Mouse (Mus musculus) retina, postnatal 7 days (tissue): Measurements from ENCODE around the gene Capn8.
A peak's percentile ranks its signal among the peaks of the same experiment; 100 is the strongest.

Source experiments
- DNase-seq: peaks from one replicate; pipeline ENCODE4 v3.0.0-alpha.2; 2012; ENCODE audit warnings: low read depth, low spot score

Capn8 gene

DNA sequence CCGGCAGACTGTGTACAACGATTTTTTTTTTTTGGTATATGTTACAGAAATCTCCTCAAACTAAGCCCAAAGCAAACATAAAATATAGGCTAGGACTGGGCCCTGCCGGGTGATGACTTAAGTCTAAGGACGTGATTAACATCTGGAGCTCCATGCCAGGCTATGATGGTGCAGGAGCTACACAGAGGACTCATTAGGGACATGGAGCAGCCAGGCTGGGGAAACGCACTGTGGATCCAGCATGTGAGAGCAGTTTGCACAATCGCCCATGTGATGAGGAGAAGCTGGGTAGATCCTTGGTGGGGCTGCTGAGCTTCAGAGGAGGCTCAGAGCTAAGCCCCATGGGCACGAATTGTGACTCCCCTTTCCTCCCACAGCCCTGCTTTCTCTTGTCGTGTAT is 14.0 kb upstream of the Capn8 start:
- DNase-seq, result no peak

DNA sequence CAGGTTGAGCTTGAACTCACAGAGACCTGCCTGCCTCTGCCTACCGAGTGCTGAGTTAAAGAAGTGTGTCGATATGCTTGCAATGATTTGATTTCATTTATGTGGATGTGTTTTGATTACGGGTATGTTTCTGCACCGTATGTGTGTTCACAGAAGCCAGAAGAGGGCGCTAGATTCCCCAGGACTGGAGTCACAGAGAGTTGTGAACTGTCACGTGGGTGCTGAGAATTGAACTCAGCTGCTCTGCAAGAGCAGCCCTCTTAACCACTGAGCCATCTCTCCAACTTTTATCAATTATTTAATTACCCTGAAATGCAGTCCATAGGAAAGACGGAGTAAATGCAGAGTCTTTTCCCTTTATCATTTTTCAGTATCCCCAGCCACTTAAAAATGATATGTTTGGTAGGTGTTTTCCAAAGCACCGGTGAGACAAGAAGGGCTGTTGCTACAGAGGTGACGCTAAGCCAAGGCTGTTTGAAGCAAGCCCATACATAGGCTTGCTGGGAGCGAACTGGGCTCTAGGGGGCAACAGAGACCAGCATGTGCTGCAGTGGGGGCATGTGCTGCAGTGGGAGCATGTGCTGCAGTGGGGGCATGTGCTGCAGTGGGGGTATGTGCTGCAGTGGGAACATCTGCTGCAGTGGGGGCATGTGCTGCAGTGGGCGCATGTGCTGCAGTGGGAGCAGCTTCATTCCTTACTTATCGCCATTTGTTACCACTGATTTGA is 11.0 kb upstream of the Capn8 start:
- DNase-seq, result peak; percentile 19

DNA sequence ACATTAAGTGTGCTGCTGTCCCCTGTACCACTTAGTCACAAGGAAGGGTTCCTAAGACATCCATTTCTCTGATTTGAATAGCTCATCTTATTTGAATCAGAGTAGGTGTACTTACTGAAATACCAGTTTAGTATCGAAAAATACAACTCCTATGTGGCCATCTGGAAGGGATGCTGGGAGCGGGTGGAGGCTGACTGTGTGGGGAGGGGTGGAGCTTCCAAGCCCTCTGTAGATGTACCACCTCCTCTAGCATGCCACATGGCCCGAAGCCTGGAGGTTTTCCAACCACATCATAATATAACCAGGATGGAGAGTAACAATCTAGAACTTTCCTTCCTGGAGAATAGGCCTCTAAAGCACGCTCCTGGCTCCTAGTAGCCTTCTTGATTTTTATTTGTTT is 6.5 kb upstream of the Capn8 start:
- DNase-seq, result no peak

DNA sequence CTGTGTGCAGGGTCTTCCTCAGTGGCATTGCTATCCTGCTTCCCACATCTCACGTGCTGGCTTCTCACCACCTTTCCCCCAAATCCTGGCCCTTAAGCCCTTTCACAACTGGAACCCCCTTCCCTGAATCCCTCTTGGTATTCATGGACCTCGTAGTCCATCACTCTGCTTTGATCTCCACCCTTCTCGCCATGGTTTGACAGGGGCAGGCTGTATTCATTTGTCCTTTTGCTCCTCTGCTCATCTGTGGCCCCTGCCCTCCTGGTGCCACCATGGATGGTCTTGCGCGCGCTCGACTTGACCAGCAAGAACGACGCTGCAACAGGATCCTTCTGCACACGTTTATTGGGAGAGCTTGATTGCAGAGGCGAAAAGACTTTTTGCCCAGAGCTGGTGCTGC is 5.3 kb upstream of the Capn8 start:
- DNase-seq, result no peak

DNA sequence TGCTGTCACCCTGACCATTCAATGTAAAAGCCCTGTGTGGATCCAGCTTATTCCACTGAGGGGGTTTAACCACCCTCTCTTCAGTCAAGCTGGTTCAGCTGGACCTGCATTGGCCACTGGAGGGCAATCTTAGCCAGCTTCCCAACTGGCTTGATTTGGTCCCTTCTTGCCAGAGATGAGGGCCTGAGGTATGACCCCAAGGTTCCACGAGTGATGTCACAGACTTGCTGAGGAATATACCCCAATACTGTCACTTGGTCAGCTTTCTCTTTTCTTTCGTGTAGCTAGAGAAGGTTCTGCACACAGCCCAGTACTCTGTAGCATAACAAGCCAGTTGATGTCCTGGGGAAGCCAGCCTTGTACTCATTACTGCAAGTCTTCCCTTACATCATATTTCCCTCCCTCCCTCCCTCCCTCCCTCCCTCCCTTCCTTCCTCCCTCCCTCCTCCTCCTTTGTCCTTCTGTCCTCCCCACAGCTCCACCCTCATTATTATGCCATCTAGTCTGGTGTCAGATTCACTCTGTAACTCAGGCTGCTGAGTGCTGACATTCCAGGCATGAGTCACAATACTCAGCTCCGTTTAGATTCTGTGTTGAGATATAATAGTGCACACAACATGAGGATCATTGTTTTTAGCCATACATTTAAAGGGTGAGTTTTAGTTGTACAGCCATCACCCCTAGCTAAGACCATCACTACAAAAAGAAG is 4.3 kb upstream of the Capn8 start:
- DNase-seq, result peak; percentile 44

DNA sequence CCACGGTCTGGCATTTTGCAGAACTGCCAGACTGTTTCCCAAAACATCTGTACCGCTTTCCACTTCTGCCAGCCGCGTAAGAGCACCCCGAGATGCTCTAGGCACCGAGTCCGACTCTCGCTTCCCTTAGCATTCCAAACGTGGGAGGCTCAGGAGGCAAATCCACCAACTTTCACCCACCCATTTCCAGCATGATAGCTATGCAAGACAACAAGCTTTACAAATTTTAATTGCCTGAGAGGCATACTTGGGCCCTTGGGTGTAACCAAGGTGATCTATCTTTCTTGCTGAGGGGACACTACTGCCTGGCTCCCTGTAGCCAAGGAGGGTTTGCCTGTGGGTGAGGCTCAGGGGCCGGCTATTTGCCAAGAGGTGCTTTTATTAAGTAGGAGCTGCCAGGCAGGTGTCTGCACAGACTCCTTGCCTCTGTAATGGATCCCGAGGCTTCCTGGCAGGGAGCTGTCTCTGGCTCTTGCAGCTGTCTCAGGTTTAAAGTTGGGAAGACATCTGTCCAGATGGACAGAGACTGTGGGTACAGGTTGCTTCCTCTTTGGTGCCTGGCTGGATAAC is 2.8 kb upstream of the Capn8 start:
- no peak for DNase-seq

DNA sequence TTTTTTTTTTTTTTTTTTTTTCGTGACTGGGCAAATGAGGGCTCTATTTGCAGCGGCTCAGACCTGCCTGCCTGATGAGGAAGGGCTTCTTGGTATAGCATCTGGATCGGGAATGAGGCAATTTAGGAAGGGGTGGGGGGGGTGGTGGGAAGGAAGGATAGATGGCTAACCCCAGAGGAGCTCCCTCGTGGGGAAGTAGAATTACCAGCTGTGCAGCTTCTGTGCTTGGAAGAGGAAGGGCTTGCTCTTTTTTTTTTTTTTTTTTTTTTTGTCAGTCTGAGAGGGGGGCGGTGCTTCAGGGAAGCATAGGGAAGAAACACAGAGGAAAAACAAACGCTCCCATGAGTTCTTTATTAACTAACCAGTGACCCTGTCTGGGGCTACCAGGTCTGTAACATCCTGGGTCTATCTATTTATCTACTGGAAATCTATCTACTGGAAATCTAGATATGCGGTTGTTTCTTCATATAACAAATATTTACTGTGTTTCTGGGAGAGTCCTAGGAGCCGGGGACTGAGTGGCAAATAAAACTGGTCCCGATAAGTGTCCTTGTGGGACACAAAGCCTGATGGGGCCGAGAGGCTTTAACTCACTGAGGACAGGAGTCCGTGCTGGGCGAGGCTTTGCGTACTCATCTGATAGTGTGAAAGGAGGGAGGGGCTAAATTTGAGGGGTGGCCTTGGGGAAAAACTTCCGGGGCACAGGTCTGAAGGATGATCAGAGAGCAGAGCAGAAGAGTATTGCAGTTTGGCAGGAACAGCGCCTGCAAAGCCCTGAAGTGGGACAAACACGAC is 2.0 kb upstream of the Capn8 start:
- no peak for DNase-seq

DNA sequence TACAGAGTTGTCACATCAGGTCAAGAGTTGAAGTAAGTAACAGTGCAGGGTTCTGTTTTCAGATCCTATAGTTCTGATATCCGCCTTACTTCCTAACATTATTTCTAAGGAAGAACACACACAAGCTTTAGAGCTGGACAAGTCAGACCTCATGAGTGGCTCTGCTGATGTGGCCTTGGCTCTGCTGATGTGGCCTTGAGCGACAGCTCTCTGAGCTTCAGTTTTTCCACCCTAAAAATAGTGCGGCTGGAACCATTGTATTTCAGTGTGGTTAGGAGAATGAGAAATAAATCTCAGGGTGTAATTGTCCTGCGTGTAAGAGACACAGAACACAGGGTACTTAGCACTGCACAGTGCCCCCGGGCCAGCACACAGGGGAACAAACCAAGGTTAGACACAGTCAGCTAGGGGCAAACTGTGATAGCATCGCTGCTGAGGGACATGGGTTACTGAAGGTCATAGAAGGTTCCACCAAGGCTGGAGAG is 586 bp downstream of the Capn8 start:
- no peak for DNase-seq

DNA sequence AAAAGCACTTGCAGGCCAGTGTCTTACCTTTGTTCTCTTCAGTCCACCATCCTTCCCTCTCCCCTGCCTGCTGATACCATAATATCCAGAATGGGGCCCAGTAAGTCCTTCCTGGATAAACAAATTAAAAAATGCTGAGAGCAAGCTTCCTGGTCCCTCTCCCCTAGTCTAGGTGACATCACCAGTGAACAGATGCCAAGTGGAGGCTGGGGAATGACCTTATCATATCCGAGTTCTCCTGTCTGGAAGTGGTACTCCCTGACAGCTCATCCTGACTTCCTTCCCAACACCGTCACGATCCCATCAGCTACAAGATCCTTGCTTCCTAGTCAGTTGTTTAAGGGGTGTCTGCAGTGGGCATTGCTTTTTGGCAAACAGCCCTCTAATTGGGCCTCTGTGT is 6.3 kb downstream of the Capn8 start:
- no peak for DNase-seq

DNA sequence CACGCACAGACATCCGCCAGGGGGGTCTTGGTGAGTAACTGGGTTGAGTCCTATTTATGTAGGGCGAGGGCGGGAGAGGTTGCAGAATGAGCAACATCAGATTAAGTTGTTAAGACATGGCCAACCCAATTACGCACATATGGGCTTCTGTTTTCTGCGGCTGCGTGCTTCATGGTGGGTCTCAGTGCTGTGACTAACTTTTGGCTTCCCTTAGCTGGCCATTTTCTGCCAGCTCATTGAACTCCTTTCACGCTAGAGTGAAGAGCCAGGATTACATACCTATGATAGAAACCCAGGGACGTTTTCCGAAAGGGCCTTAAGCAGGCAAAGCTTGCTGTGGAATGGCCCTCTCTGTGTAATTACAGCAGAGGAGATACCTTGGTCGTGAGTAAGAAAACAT is 7.2 kb downstream of the Capn8 start:
- no peak for DNase-seq

DNA sequence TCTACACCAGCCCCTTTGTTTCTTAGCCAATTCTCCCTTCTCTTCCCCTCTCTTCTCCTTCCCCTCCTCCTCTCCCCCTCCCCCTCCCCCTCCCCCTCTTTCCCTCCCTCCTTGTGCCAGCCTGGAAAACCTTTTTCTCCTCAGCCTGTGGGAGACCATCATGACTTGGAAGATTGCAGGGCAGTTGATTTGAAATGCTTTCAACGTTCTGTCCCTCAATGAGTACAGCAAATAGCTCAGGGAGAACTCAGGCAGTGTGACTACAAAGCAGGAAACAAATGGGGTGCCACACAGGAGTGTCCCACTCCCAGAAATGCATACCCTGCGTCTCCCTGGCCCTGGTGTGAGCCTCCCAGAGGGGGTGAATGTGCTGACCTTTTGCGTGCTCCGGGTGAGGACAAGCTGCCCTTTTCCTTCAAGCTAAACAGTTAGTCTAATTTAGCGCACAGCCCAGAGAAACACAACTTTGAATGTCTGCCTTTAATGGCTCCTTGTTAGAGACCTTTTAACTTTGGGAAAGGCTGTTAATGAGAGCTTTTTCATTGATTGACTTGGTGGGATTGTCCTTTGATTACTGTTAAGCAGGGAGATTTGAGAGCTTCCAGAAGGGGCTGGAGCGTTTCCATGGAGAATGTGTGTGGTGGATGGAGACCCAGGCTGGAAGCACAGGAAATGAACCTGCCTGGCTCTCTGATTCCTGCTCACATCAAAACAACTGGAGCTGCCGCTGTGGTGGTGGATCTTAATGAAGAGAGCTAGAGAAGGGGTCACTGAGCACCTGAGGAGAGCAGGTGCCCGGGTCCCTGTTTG is 9.3 kb downstream of the Capn8 start:
- no peak for DNase-seq

DNA sequence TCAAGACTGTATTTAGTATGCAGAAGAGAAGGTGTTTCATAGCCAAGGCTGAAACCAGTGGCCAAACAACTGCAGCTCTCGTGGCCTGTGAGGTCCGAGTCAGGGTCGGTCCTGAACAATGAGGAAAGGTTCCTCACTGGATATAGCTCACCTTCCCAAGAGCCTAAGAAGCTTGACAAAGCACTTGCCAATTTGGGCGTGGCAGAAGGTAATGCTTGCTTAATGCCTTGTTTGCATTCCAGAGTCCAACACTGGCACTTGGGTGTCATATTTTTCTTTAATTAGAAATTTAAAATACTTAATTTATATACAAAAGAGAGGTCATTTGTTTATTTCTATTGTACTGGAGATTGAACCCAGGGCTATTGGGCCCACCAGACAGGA is 9.9 kb downstream of the Capn8 start:
- no peak for DNase-seq

DNA sequence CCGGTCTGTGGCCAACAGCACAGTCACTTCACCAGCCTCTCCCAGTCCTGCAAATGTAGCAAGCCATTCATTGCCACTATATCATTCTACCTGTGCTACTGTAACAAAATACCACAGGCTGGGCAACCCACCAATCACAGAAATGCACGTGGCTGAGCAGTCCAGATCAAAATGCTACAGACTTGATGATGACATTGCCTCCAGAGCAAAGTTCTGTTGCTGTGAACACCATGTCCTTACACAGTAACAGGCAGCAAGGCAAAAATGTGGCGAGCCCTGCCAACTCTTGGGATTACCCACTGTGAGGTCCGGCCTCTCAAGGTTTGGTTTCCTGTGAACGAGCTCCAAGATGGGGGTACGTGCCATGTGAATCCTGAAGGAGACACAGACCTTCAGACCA is 19.4 kb downstream of the Capn8 start:
- DNase-seq, result no peak

DNA sequence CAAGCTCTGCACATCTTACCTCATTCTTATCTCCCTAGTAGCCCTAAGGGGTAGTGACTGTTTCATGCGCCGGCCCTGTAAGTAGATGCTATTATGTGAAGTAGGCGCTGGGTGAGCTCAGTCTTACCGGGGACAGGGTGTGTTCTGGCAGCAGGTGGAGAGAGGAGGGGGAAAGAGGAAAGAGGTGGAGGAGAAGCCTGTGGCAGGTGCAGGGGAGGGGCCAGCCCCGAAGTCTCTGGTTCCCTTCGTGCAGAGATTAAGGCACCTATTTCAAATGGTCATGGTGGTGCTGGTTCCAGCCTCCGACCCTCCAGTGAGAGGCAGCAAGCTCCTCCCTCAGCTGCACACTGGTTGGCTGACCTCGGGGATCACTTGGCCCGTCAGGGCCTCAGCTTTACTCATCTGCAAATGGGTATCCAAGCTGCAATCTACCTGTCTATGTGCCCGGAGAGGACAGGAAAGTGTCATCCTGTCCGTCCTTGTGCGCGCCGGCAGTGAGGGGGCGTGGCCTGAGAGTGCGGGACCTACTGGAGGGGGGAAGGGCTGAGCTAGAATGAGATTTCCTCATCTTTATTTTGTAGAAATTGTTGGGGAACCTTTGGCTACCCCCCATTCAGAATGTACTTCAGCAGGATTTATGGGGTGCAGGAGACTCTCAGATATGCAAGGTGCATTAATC is 20.5 kb downstream of the Capn8 start:
- DNase-seq, result no peak

DNA sequence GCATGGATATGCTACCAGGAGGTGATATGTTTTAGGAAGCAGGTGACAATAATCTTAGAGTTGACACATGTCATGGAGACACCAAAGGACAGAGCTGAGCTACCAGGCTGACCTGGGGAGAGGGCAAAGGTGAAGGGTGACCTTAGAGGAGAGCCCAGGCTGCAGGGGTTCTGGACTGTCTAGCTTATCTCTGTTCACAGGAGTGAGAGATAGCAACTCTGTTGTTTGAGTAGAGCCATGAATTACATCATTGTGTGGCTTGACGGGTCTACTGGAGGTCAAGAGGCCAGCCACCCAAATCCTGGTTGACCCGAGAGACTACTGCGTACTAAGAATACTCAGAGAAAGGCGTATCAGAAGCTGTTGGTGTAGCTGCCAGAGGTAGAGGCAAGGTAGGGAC is 22.9 kb downstream of the Capn8 start:
- no peak for DNase-seq

DNA sequence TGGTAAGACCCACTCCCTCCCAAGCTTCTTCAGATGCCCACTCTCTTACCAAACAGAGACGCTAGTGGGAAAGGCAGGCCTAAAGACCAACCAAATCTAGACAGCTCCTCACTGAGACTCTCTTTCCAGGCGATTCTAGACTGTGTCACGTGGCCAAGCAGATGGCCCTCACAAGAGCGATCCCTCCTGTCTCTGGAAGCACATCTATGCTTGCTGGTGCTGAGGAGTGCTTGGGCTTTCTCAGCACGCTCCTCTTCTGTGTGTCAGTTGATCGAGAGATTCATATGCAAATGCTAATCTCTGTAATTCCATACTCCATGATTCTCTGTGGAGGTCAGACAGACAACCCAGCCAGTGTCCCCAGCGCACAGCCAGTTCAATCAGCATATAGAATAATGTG is 26.7 kb downstream of the Capn8 start:
- no peak for DNase-seq

DNA sequence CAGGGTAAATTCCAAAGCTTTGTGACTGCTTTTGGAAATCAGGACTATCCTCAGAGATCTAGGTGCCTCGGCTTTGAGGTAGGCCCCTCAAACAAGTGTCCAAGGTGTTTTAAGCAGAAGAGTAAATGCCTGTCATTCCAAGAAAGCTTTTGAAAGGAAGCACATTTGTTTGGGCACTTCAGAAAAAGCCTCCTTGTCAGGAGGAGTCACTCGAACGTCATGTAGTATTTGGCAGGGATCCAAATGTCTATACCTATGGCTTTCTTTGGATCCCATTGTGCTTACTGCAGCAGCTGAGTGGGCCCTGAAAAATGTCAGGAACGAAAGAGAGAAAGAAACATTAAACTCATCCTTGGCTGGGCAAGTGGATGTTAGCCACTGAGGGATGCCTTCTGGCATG is 27.6 kb downstream of the Capn8 start:
- no peak for DNase-seq

DNA sequence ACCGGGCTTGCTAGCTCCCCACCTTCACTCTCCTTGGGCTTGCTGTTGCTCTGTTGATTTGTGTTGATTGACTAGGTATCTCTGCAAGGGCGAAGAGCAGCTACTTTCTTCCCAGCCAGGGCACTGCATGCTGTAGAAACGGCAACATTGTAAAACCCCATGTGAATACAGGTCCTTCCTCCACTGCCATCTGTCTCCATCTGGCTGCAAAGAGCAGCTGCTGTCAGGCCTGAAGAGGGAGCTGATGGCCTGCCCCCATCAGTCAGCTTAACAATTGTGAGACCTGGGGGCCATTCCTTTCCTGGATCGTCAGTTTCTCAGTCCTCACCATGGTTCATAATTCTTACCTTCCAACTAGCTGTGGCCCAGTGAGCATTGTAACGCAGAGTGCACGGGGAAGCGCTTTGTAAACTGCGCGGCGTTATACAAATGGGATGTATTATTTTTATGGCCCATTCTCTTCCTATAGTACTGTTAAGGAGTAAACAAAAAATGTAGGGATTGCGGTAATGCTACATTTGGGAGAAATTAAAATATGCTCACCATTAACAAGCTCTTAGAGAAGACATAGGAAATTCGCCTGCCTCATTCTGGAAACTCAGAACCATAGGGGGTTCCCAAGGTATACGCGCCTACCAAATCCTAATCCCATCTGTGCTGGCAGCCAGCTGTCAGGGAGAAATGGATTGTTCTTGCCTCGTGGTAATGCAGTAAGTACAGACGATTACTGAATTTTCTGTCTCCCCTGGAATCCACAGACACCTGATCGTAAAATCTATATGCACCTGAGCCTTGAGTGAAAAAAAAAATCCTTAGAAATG is 40.7 kb downstream of the Capn8 start:
- DNase-seq, result no peak

DNA sequence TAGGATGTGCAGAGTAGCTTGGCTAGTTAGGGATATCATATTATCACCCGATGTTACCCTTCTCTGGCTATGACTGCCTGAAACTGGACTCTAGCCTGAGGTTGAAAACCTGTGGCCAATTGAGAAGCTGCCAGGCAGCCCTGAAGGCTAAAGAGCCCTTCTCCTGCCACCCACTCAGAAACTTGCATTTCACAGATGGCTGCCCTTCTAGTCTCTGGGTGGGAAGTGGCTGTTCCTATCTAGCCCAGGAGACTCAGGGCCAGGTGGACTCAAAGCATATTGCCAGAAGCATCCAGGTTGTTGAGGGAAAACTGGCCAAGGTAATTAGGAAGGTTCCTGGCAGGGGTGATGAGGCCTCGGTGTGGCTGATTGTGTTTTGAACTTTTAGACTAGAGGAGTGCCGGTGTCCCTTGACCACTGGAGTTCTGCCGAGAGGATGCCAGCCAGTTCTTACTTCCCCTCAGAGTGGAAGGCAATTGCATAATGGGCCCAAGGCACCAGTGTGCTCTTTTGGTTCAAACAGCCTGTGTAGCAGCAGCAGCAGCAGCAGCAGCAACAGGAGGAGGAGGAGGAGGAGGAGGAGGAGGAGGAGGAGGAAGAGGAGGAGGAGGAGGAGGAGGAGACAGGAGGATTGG is 45.0 kb downstream of the Capn8 start:
- DNase-seq, result no peak
